Mouse (Mus musculus): ENCODE measurements around the gene Saysd1.

Saysd1 gene

GRCm38 (mm10) chr14:20162686-20163085 is 24.4 kb upstream of the Saysd1 start:
- DNase-seq (ENCODE audit: low read depth), result peak; percentile 66

- DNase-seq (ENCODE audit: low read depth), result no peak
These were observed 20.7 kb upstream of the Saysd1 start for GRCm38 (mm10) chr14:20158727-20159681.

GRCm38 (mm10) chr14:20157595-20157994 is 19.3 kb upstream of the Saysd1 start:
- DNase-seq (ENCODE audit: low read depth), result no peak

- no peak for DNase-seq (ENCODE audit: low read depth)
These were observed 17.4 kb upstream of the Saysd1 start for GRCm38 (mm10) chr14:20155718-20156117.

GRCm38 (mm10) chr14:20154937-20155336 is 16.6 kb upstream of the Saysd1 start:
- peak; percentile 80 for DNase-seq (ENCODE audit: low read depth)

GRCm38 (mm10) chr14:20154245-20154644 is 15.9 kb upstream of the Saysd1 start:
- DNase-seq (ENCODE audit: low read depth), result no peak

GRCm38 (mm10) chr14:20149127-20150080 is 11.1 kb upstream of the Saysd1 start:
- DNase-seq (ENCODE audit: low read depth), result no peak

GRCm38 (mm10) chr14:20148514-20148913 is 10.2 kb upstream of the Saysd1 start:
- no peak for DNase-seq (ENCODE audit: low read depth)

GRCm38 (mm10) chr14:20147854-20148253 is 9.5 kb upstream of the Saysd1 start:
- no peak for DNase-seq (ENCODE audit: low read depth)

- no peak for DNase-seq (ENCODE audit: low read depth)
These were observed 5.8 kb upstream of the Saysd1 start for GRCm38 (mm10) chr14:20144093-20144492.

- DNase-seq (ENCODE audit: low read depth), result no peak
These were observed 3.2 kb downstream of the Saysd1 start for GRCm38 (mm10) chr14:20134965-20135671.

- DNase-seq (ENCODE audit: low read depth), result no peak
These were observed 10.2 kb downstream of the Saysd1 start for GRCm38 (mm10) chr14:20128162-20128561.

GRCm38 (mm10) chr14:20127406-20128087 is 10.8 kb downstream of the Saysd1 start:
- no peak for DNase-seq (ENCODE audit: low read depth)

GRCm38 (mm10) chr14:20120868-20121267 is 17.5 kb downstream of the Saysd1 start:
- peak; percentile 61 for DNase-seq (ENCODE audit: low read depth)

GRCm38 (mm10) chr14:20120012-20120411 is 18.3 kb downstream of the Saysd1 start:
- DNase-seq (ENCODE audit: low read depth), result no peak

GRCm38 (mm10) chr14:20116149-20116605 is 22.2 kb downstream of the Saysd1 start:
- no peak for DNase-seq (ENCODE audit: low read depth)

- no peak for DNase-seq (ENCODE audit: low read depth)
These were observed 23.4 kb downstream of the Saysd1 start for GRCm38 (mm10) chr14:20114951-20115350.

GRCm38 (mm10) chr14:20113964-20114363 is 24.4 kb downstream of the Saysd1 start:
- peak; percentile 92 for DNase-seq (ENCODE audit: low read depth)

- DNase-seq (ENCODE audit: low read depth), result no peak
These were observed 25.0 kb downstream of the Saysd1 start for GRCm38 (mm10) chr14:20113189-20113961.

- DNase-seq (ENCODE audit: low read depth), result peak; percentile 33
These were observed 26.1 kb downstream of the Saysd1 start for GRCm38 (mm10) chr14:20112218-20112617.

Measured in NIH3T3 (cell line).